Mouse (Mus musculus) megakaryocyte, embryonic 14.5 days (primary cell): ENCODE data around the gene Ptprh.

Experiments used
- FLI1 ChIP-seq: IDR thresholded peaks from 2 replicates; pipeline ENCODE4 v1.6.1; 2012; ENCODE audit warnings: low read length, inconsistent platforms, mixed read lengths
- GATA1 ChIP-seq: IDR thresholded peaks from 3 replicates; pipeline ENCODE4 v1.6.1; 2012; ENCODE audit warnings: mixed read lengths, low read length, inconsistent platforms, borderline replicate concordance

- TF ChIP-seq FLI1 (no peak), GATA1 (no peak)
These were observed 77.2 kb downstream of the Ptprh start for GRCm38 (mm10) chr7:4526341-4527301.
